Mouse (Mus musculus) CH12.LX (cell line): ENCODE data around the gene Bach2. TPM values are rescaled to one million over a fixed set of nuclear protein-coding genes. Genes with fewer than 3 reads are reported as not detected.

Experiments used
- DNase-seq: peaks from one replicate; pipeline ENCODE4 v3.0.0-alpha.2; 2013; ENCODE audit errors: extremely low read depth
- H3K27ac ChIP-seq: 2 replicates; pipeline ENCODE4 v1.5.1; 2012; ENCODE audit warnings: low read depth, mild to moderate bottlenecking, control low read depth, moderate library complexity; ENCODE audit not compliant: insufficient read depth
- H3K27me3 ChIP-seq: replicated peaks from 2 replicates; pipeline ENCODE3; 2012; ENCODE audit warnings: inconsistent platforms
- H3K36me3 ChIP-seq, 2 experiments: replicated peaks in 1 of 2; 2 replicates each; pipeline versions ENCODE3 to v1.6.1; 2012; ENCODE audit warnings: inconsistent platforms in 1 of 2, low read length in 1 of 2, mild to moderate bottlenecking in 1 of 2, mixed read lengths in 1 of 2, moderate library complexity in 1 of 2; ENCODE audit not compliant: control insufficient read depth in 1 of 2, insufficient read depth in 1 of 2
- H3K4me1 ChIP-seq, 2 experiments: 2 replicates each; pipeline ENCODE4 v1.6.1; 2012; ENCODE audit warnings: inconsistent platforms in 1 of 2, moderate library complexity in 1 of 2; ENCODE audit not compliant: insufficient read depth in 2 of 2, control insufficient read depth in 1 of 2
- H3K4me2 ChIP-seq: 2 replicates; pipeline ENCODE4 v1.6.1; 2012; ENCODE audit warnings: low read depth, mild to moderate bottlenecking, control low read depth; ENCODE audit not compliant: poor library complexity, insufficient read depth, severe bottlenecking
- H3K4me3 ChIP-seq, 3 experiments: fragments of 150-350 bp in 1 of 3; sonication (generic) in 1 of 3; replicated peaks in 1 of 3; 2 replicates each; pipeline versions ENCODE3 to v1.5.1; 2011 to 2012; ENCODE audit warnings: low read depth in 2 of 3, low read length in 2 of 3, mild to moderate bottlenecking in 2 of 3, moderate library complexity in 2 of 3, control low read depth in 1 of 3, improper control_type of control experiment in 1 of 3, inconsistent platforms in 1 of 3, mixed read lengths in 1 of 3; ENCODE audit not compliant: poor library complexity in 1 of 3
- H3K79me2 ChIP-seq: replicated peaks from 2 replicates; pipeline ENCODE4 v1.6.1; 2012; ENCODE audit warnings: mild to moderate bottlenecking, moderate library complexity; ENCODE audit not compliant: control insufficient read depth, poor library complexity, insufficient read depth, severe bottlenecking; ENCODE audit errors: extremely low read depth
- H3K9ac ChIP-seq: 2 replicates; pipeline ENCODE4 v1.6.1; 2012; ENCODE audit warnings: low read depth, mild to moderate bottlenecking, control low read depth, moderate library complexity; ENCODE audit not compliant: insufficient read depth
- H3K9me3 ChIP-seq: replicated peaks from 2 replicates; pipeline ENCODE3; 2012; ENCODE audit warnings: low read length, inconsistent platforms, mixed read lengths
- BHLHE40 ChIP-seq: IDR thresholded peaks from 2 replicates; pipeline ENCODE4 v1.6.1; 2011; ENCODE audit warnings: mild to moderate bottlenecking, low read depth, low read length, improper control_type of control experiment
- CHD2 ChIP-seq: IDR thresholded peaks from 2 replicates; pipeline ENCODE4 v1.6.1; 2011; ENCODE audit warnings: low read length, improper control_type of control experiment
- EP300 ChIP-seq: IDR thresholded peaks from 2 replicates; pipeline ENCODE4 v1.6.1; 2011; ENCODE audit warnings: low read length, improper control_type of control experiment
- IRF4 ChIP-seq: IDR thresholded peaks from 2 replicates; pipeline ENCODE4 v1.6.1; 2014; ENCODE audit warnings: low read depth, mild to moderate bottlenecking, inconsistent platforms, low read length, improper control_type of control experiment
- JUND ChIP-seq: conservative IDR thresholded peaks from 2 replicates; pipeline ENCODE4 v1.6.1; 2011; ENCODE audit warnings: low read depth, low read length, improper control_type of control experiment
- MAFK ChIP-seq: IDR thresholded peaks from 2 replicates; pipeline ENCODE4 v1.6.1; 2011; ENCODE audit warnings: low read length, improper control_type of control experiment; ENCODE audit not compliant: insufficient replicate concordance
- MAX ChIP-seq: IDR thresholded peaks from 2 replicates; pipeline ENCODE4 v1.6.1; 2011; ENCODE audit warnings: low read length, improper control_type of control experiment
- MAZ ChIP-seq: IDR thresholded peaks from 2 replicates; pipeline ENCODE4 v1.6.1; 2012; ENCODE audit warnings: low read depth, mild to moderate bottlenecking, inconsistent platforms, low read length, improper control_type of control experiment, moderate library complexity
- MEF2A ChIP-seq: IDR thresholded peaks from 2 replicates; pipeline ENCODE4 v1.6.1; 2014; ENCODE audit warnings: low read depth, mild to moderate bottlenecking, inconsistent platforms, low read length, improper control_type of control experiment, borderline replicate concordance
- NELFE ChIP-seq: IDR thresholded peaks from 2 replicates; pipeline ENCODE4 v1.6.1; 2011; ENCODE audit warnings: low read depth, low read length, improper control_type of control experiment
- POLR2A ChIP-seq: IDR thresholded peaks from 2 replicates; pipeline ENCODE4 v1.6.1; 2011; ENCODE audit warnings: low read depth, mild to moderate bottlenecking, improper control_type of control experiment, low read length
- TBP ChIP-seq: conservative IDR thresholded peaks from 2 replicates; pipeline ENCODE4 v1.6.1; 2011; ENCODE audit warnings: low read depth, low read length, improper control_type of control experiment
- USF2 ChIP-seq: conservative IDR thresholded peaks from 2 replicates; pipeline ENCODE4 v1.6.1; 2011; ENCODE audit warnings: low read depth, low read length, improper control_type of control experiment
- ZKSCAN1 ChIP-seq: IDR thresholded peaks from 2 replicates; pipeline ENCODE4 v1.6.1; 2012; ENCODE audit warnings: low read depth, inconsistent platforms, low read length, improper control_type of control experiment, borderline replicate concordance
- ZNF384 ChIP-seq: IDR thresholded peaks from 2 replicates; pipeline ENCODE4 v1.6.1; 2012; ENCODE audit warnings: low read depth, low read length, improper control_type of control experiment, inconsistent platforms
- dilution Hi-C: fragments of 300-500 bp; cut with MboI; formaldehyde crosslinking; loops from 2 replicates; pipeline ENCODE4 v1.14.3; 2020; ENCODE audit warnings: low sequenced_read_pairs; ENCODE audit not compliant: extremely low pct_unique_long_range_greater_than_20kb, extremely low pct_ligation_motif_present
- in situ Hi-C: fragments of 300-500 bp; cut with MboI; formaldehyde crosslinking; loops from 3 replicates; pipeline ENCODE4 v1.14.3; 2019; ENCODE audit warnings: low sequenced_read_pairs, low pct_ligation_motif_present, low pct_unique_long_range_greater_than_20kb, mixed read lengths
- polyA plus RNA-seq: library from polyadenylated mRNA; unstranded; fragments of >175 nt; gene quantifications from 2 replicates; pipeline ENCODE4 v1.2.1, GENCODE M21; 2012; ENCODE audit warnings: low read depth; ENCODE audit not compliant: insufficient read length
- total RNA-seq, 2 experiments: library from RNA; depleted of rRNA; stranded (reverse); fragments of 300-350 nt in 1 of 2; fragments of >200 nt in 1 of 2; gene quantifications; 2 replicates each; pipeline ENCODE4 v1.2.3; 2012 to 2014

Gene Bach2
- total and polyA plus RNA-seq, 3 experiments: 0.11 TPM; not detected in 2

- peak; percentile 38; the same call in 1 of the 2 replicates for TF ChIP-seq CHD2
- TF ChIP-seq ZKSCAN1: no peak
- no peak for TF ChIP-seq NELFE
- no peak for TF ChIP-seq MAFK
- peak; percentile 19 for DNase-seq
- H3K9ac ChIP-seq: no peak overlapping the region
- H3K27me3 ChIP-seq: no peaks in the 10 kb centered on the region
- no peaks in the 10 kb centered on the region for H3K9me3 ChIP-seq
- no peak overlapping the region for H3K4me2 ChIP-seq
- no peaks in the 10 kb centered on the region for H3K79me2 ChIP-seq
- in situ Hi-C loops (no loop called here), dilution Hi-C loops (no loop called here)
- no peaks in the 10 kb centered on the region for H3K36me3 ChIP-seq
- peaks cover 18 to 45% of the 10 kb centered on the region in 2 experiments for H3K4me1 ChIP-seq
- H3K27ac ChIP-seq: no peak overlapping the region
- no peak overlapping the region for H3K4me3 ChIP-seq
These were observed 286.4 kb downstream of the Bach2 start for GRCm38 (mm10) chr4:32525000-32525399.

- H3K4me3 ChIP-seq: no peak overlapping the region
- H3K27me3 ChIP-seq: no peaks in the 10 kb centered on the region
- peak; percentile 78 for DNase-seq
- H3K36me3 ChIP-seq: no peaks in the 10 kb centered on the region
- dilution Hi-C loops: no loop called here
- in situ Hi-C loops: no loop called here
- TF ChIP-seq ZNF384: peak; percentile 78
- TF ChIP-seq EP300: peak; percentile 77
- TF ChIP-seq BHLHE40: peak; percentile 45
- peak; percentile 96 for TF ChIP-seq ZKSCAN1
- TF ChIP-seq MEF2A: 0 out of 2 replicates have a peak, but pooled peaks have one; percentile 33
- no peak for TF ChIP-seq MAZ
- no peak for TF ChIP-seq TBP
- TF ChIP-seq POLR2A: no peak
- TF ChIP-seq MAX: no peak
- peak; percentile 68; the same call in 1 of the 2 replicates for TF ChIP-seq IRF4
- TF ChIP-seq USF2: no peak
- TF ChIP-seq CHD2: peak; percentile 70
- TF ChIP-seq JUND: 0 out of 2 replicates have a peak, but pooled peaks have one; percentile 16
- no peak overlapping the region for H3K9ac ChIP-seq
- H3K79me2 ChIP-seq: no peaks in the 10 kb centered on the region
- no peaks in the 10 kb centered on the region for H3K9me3 ChIP-seq
- H3K4me1 ChIP-seq: peaks cover 18 to 45% of the 10 kb centered on the region in 2 experiments
- H3K4me2 ChIP-seq: peak overlapping the region; percentile 39
- no peak overlapping the region for H3K27ac ChIP-seq
These were observed 287.7 kb downstream of the Bach2 start for GRCm38 (mm10) chr4:32526228-32526836.
